Mouse (Mus musculus): ENCODE measurements around the gene Tex14.

Tex14 gene

DNA sequence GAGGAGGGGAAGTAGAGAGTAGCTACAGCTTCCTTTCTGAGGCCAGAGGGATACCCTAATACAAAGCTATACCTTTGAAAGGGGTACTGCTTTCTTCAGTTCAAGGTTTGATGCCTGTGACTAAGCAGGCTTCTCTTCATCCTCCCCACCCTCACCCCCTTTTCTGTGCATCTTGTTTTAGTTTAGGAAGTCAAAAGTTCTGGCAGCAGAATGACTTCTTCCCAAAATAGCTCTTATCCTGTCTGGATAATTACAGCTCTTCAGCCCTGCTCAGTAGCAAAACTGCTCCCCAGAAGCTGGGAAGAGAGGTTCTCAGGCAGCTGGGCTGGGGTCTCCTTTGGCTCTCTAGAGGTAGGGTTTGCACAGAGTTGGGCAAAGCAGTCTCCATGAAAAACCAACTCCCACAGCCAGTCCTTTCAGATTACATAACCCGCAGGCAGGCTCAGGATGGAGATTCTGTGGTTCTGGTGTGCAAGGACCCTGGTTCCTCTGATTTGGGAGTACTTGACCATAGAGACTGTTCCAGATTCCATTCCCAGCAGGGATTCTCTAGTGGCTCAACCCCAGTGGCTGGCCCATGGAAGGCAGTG is 166.6 kb downstream of the Tex14 start:
- no peak for DNase-seq

DNA sequence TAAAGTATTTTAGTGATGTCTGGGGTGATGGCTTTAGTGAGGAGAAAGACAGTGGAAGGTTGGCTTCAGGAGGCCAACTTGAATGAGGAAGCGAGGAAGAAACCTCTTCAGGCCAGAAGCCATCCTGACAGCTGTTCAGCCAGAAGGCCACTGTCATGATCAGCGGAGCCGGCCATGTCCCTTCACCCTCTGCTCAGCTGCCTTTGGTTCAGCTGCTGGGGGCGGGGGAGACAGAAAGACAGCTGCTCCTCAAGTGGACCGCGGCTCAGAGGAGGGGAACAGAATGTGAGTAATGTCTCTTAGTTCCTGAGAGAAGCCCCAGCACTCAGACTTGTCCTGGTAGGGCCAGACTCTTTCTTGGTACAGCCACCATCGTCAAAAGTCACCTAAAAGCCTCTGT is 168.9 kb downstream of the Tex14 start:
- DNase-seq: no peak

DNA sequence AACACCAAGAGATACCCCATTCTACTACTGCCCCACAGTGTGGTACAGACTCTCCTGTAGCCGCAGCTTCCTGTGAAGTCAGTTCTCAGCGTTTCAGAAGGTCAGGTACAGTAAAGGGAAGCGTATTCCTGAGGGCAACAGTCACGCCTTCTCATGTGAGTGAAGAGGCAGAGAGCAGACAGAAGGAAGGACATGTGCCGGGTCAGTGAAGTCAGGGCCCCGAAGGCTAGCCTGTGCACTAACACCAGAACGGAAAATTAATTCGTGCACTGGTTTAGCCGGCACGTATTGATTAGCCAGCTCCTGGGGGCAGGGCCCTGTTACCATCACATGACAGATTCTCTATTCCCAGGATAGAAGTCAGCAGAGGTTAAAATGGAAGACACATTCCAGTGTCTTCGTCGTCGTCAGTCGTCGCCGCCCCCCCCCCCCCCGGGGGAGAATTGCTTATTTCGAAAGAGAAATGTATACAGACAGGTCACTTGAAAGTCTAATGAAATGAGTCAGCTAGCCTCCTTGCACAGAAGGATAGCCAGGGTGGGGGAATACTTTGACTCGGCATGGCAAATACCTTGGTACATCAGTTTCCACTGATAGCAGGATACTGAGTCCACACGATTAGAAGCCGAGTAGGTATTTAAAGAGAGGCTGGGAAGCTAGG is 169.8 kb downstream of the Tex14 start:
- no peak for DNase-seq

DNA sequence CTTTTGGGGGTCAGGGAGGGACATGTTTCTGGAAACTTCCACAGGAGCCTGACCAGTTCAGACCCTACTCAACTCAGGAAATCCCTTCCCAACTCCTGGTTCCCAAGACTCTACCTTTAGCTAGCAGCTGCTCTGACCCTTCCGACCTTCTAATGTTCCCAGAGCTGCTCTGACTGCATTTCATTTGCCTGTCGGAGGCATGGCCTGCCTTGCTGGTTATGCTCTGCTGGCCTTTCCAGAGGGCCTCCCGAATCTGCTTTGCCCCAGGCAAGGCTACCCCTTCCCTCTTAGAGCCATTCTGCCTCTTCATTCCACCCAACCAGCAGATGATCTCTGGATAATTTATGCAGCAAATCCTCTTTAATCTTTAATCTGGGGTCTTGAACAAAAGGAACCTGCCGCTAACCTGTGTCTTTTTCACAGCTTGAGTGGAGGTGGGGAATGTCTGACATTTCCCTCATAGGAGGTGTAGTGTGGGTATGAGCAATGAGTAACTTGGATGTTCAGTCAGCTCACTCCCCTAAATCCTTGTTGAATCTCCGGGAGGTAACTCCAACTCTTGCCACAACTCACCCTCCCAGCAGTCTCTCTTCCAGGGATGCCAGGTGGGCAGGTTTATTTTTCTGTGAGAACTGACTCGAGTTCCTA is 172.9 kb downstream of the Tex14 start:
- peak; percentile 43 for DNase-seq

DNA sequence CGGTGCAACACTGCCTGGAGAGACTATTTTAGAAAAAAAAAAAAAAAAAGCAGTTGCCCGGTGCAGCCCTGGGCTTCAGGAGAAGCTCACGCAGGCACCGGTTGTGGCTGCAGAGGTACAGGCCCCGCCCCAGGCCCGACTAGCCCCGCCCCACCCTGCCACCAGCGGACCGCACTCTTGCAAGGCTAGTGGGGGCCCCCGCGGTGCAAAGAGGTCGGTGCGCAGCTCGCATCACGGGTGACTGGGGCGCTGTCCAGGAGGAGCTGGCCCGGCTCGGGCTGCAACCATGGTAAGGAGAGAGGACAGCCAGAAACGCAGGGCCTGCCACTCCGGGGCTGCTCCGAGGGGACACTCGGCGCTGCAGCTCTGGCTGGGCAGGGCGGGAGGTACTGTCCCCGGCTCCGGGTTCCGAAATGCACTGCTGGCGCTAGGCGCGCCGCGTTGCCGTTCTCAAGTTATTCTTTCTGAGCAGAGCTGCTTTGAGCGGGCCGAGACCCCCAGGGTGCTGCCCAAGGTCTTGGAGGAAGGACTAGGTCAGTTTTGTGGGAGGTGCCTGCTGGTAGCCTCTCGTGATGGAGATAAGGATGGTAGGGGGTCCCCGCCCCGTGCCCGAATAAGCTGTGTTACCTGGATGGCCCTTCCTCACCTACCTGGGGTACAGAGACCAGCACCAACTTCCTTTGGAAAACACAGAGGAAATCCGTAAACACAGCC is 173.5 kb downstream of the Tex14 start:
- peak; percentile 82 for DNase-seq

DNA sequence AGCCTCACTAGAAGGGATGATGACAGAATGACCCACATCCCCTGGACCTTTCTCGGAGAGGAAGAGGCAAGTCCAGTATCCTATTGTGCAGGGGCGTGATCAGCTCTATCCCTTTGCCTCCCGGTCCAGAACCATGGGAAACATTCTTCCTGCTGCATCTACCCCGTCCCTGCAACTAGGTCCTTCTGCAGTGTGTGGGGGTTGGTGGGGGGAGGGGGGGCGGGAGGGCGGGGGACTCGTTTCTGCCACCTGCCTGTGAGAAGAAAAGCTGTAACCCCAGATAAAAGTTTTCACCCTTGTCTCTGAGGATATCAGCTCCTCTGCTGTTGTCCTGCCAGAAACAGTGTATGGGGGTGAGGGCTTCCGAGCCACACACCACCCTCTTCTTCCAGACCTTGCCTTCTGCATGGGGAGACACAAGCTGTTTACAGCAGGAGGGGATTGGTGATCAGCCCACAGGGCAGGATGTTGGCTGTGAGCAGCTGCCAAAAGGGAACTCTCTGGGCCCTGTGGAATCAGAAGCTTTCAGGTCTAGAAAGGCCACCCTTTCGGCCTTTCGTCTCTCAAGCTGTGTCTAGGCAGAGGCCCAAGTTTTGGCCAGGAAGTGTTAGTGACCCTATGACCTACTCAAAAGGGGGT is 174.2 kb downstream of the Tex14 start:
- DNase-seq: peak; percentile 56

DNA sequence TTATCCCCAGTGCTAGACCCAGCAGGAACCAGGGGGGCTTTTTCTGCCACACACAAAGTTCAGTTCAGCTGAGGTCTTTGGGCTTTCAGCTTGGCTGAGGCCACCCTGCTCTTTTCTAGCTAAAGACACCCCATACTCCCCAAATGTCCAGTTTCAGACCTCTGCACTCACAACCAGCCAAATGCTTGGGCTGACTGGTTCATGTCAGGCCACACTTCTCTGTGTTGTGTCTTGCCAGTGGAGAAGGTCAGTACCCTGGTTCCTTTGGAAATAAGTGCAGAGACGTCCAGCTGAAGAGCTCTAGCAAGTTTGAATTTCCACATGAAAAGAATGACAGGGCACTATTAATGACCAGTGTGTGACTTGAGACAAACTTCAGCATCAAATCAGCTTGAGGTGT is 174.8 kb downstream of the Tex14 start:
- DNase-seq: no peak

DNA sequence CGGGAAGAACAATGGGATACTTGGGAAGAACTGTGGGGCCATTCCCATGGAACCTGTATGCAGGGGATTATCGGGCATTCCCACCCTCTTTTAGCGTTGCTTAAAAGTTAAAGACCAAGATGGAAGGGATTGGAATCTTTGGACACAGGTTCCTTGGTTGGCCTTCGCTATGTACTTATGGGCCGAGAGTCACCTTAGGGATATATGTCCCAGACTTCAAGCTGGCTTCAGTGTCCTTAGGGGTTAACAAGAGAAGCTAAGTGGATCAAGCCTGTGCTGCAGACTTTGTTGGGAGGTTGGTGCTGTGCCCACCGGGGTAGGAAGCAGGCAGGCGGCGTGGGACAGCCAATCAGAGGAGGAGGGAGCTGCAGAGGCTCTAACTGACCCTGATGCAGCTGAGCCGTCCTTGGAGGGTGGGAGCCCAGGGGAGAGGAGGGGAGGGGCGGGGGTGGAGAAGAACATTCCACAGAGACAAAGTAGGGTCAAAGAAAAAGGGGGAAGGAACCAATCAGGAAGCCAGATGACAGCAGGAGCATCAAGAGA is 175.7 kb downstream of the Tex14 start:
- DNase-seq: no peak

DNA sequence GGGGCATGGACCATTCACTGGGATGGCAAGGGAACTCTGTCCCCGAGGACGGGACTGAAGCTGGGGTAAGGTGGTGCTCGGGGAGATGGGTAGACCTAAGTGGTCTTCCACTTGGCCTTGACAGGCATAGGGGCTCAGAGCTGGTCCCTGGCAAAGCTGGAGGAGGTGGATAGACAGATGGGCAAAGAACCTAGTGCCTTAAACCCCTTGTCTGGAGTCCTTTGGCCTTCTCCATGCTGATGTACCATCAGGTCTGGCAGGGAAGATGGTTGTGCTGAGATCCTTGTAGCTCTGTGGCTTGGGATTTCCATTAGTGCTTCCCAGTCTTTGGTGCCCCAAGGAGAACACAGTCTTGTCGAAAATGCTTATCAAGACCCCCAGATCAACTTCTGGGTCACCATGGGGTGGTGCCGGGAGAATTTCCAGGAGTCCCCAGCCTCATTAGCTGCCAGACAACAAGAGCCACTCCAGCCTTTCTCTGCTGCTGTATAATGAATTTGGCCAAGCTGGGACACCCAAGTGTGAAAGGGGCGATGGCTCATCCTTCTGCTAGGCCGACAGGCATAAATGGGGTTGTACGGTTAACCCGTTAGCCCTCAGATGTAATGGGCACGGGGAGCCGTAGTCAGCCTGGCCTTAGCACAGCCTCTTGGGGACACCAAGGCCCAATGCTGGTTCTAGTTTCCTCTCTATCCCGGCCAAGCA is 176.4 kb downstream of the Tex14 start:
- no peak for DNase-seq

DNA sequence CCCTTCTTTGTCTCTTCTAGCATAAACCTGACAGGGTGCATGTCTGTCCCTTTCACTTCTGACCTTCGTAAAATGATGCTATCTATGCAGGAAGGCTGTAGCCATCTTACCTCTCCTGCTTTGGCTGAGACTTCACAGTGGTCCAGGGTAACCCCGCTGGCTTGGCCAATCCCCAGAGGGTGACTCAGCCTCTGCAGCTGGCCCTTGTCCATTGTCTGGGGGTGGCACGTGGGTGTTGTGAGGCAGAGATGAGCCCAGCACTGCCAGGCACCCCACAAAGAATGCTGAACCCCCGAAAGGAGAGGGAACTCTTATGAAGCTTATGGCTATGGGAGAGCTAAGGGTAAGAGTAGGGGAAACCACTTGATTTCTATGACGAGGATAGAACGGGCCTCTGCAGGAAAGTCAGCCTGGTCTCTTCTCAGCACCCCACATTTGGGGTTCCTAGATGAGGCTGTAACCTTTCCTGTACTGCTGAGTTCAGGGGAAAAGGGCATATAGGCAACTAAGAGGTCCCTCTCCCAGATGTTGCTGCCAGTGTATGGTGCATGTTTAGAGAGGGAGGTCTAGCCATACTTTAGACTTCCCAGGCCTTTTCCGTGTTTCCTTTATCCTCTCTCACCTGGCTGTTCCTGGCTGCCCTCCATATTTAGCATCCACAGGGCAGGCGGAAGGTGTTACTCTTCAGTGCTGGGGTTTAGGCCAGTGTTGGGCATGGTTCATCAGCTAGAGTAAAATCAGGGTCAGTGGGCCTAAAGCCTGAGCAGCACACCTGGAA is 177.3 kb downstream of the Tex14 start:
- DNase-seq: peak; percentile 52

DNA sequence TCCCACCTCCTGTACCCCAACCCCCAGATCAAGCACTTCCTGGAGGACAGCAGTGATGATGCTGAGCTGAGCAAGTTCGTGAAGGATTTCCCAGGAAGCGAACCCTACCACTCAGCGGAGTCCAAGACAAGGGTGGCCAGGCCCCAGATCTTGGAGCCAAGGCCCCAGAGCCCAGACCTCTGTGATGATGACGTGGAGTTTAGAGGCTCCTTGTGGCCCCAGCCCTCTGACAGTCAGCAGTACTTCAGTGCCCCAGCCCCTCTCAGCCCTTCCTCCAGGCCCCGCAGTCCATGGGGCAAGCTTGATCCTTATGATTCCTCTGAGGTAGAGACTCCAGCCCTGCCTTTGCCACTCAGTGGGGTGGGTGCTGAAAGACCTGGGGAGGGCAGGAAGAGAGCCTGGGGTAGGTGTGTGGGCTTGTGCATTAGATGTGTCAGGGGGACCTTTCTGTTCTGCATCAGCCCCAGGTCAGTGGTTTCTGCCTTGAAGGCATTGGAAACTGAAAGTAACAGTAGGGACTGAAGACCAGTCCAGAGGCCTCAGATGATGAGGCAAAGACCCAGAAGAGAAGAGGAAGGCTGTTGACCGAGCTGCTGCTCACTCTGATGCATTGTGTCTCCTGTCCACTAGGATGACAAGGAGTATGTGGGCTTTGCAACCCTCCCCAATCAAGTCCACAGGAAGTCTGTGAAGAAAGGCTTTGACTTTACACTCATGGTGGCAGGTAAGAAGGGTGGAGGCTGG is 178.6 kb downstream of the Tex14 start:
- DNase-seq: no peak

DNA sequence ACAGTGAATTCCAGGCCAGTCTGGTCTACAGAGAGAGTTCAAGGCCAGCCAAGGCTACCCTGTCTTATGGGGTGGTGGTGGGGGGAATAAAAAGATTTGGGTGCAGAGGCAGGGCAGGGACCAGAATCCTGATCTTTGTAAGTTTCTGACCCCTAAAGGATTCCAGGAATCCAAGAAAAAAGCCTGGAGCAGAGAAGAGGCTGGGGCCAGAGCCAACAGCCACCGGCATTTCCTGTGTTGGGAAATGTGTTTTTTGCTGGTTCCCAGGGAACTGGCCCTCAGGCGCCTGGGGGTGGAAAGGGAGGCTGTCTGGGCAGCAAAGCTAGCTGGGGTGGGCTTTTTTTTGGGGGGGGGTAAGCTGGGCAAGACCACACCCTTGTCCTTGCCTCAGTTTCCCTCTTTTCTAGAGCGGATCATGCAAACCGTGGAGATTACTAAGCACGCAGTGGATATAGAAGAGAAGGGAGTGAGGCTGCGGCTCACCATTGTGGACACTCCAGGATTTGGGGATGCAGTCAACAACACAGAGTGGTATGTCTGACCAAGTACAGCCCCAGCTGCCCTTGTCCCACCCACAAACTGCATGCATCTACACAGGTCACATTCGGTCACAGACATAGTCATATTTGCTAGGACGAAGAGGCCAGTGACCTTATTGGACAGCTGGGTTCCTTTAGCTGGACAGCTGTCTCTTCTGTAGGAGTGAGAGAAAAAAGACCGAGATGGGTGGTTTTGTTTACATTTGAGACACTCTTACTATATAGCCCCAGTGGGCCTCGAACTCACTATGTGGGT is 180.0 kb downstream of the Tex14 start:
- DNase-seq: no peak

DNA sequence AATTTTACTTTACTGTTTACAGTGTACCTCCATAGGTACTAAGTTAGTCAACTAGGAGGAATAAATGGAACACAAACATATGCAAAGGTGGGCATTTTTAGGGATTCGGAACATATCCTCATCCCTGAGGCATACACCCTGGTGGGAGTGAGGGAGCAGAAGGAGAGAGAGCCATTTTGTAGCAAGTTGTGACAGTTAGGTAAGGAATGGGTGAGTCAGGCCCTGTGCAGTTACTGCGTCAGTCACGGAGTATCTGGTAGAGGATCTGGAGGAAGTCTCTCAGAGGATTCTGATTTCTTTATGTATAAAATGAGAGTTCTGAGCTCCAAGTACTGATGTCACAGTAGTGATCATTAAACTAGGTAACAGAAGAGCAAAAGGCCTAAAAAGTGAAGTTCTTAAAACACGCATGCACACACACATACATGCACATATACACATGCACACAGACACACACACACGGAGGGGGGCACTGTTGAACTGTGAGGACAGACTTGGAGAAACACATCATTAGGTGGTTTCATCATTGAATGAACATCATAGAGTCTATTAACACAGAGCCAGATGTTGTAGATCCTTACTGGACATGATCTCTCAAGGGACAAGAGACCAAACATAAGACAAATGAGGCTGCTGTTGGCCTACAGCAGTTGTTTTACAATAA is 182.5 kb downstream of the Tex14 start:
- no peak for DNase-seq

DNA sequence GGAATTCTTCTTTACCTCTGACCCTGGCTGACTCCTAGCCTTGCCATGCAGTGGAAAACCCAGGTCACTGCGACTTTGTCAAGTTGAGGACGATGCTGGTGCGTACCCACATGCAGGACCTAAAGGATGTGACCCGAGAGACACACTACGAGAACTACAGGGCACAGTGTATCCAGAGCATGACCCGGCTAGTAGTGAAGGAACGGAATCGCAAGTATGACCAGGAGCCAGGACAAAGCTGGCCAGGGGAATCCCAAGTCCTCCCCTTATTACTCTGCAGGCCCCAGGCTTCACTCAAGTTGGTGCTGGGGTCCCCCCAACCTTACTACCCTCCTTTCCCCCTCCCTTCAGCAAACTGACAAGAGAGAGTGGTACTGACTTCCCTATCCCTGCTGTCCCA is 184.7 kb downstream of the Tex14 start:
- no peak for DNase-seq

DNA sequence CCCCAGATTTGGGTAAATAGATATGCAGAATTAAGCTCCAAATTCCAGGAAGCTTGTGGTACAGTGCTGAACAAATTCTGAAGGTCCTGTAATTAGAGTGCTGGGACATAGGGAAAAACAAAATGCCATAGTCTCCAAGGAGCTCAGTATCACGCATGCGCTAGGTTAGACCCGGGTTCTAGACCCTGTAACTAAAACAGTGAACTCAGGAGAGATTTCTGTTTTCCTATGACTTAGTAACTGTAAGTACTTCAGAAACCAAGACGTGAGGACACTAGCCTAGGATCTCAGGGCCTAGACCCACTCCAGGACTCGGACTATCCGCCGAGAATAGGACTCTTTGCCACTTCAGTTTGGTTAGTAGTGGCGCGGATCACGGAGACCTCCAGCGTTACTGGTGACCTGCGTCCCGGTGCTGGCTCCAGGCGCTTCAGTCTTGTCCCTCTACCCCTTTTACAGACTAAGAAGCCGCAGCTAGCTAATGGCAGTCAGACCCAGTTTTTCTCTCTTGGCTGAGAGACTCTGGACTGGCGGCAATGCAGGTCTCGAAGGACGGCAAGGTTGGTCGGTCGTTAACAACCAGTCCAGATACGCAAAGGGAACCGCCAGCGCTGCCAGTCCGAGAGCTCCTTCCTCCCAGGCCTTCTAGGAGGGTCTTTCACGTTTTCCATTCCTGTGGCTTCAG is 186.1 kb downstream of the Tex14 start:
- peak; percentile 47 for DNase-seq

DNA sequence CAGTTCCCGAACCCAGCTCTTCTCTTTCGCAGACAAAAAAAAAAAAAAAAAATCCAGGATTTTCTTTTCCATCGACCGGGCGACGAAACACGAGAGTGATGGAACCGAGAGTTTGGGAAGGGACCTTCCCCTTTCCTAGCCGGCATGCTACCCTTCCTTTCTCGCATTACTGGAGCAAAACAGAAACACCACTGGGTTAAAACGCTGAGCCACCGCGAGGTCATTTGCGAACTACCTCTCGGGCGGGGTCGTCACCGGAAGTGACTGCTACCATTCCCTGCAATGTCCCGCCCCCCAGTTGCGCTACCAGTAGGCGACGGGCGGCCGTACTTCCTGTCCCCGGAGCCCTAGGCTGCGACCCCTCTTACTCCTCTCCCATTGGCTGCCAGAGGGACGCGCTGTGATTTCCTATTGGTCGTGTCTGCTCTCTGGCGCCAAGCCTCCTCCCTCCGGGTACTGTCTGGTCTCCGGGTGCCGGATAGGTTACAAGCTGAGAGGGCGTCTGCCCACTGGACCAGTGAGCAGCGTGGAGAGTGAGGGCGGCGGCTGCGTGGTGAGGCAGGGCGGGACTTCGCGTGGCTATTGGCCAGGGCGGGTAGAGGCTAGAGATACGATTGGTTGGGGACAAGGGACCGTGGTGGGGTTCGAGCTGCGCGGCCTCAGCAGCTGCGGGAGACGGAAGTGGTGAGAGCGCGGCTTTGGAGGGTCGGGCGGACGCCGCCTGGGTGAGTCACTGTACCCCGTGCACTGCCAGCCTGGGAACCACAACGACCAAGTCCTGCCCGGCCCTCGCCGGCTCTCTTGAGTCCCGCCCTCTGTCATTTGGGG is 186.9 kb downstream of the Tex14 start, which contains the start of gene Mtmr4:
Gene Mtmr4, plus strand, starts transcription at position 637 of the 828 bp plus-strand sequence.
- peak; percentile 100 for DNase-seq

DNA sequence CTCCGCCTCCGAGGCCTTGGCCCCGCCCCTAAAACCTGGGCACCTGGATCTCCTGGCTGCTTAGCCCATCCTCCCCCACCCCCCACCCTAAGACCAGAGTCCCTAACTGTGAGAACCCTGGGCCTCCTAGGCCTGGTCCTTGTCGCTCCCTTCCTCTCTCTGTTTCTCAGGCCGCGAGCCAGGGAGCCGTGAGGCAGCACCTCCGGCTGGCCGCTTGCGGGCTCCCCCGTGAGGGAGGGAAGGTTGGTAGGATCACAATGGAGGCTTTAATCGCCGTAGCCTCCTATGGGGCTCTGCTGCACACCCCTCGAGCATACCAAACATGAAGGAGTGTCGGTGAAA is 187.5 kb downstream of the Tex14 start:
- no peak for DNase-seq

All from cerebellum, adult 11 months (tissue).